Mouse (Mus musculus) induced T-regulatory cell, adult 2 months (primary cell): Measurements from ENCODE around the gene Olfr735.
A peak's percentile ranks its signal among the peaks of the same experiment; 100 is the strongest.

Source experiments
- DNase-seq: peaks from one replicate; pipeline ENCODE4 v3.0.0-alpha.2; 2012; ENCODE audit warnings: low read depth

Olfr735 gene

GRCm38 (mm10) chr14:50348796-50349195, at the start of gene Olfr735:
Gene Olfr735 (minus strand): TSS chr14:50348872.
- no peak for DNase-seq

- DNase-seq: no peak
These were observed 32.2 kb upstream of the Olfr735 start, which contains the start of gene Olfr736 for GRCm38 (mm10) chr14:50380863-50381262. Gene Olfr736 (plus strand): TSS chr14:50381163.

GRCm38 (mm10) chr14:50363561-50363960, 14.9 kb upstream of the Olfr735 start:
- DNase-seq: no peak

GRCm38 (mm10) chr14:50360480-50360879, 11.8 kb upstream of the Olfr735 start:
- no peak for DNase-seq

- DNase-seq: no peak
These were observed 8.9 kb upstream of the Olfr735 start, which contains the start of gene Tlr11 for GRCm38 (mm10) chr14:50357593-50357992. Gene Tlr11 (plus strand): TSS chr14:50357914.

- DNase-seq: no peak
These were observed 8.1 kb upstream of the Olfr735 start for GRCm38 (mm10) chr14:50356725-50357124.

- peak; percentile 18 for DNase-seq
These were observed 3.8 kb upstream of the Olfr735 start for GRCm38 (mm10) chr14:50352438-50352837.

GRCm38 (mm10) chr14:50326661-50327060, 22.0 kb downstream of the Olfr735 start, which contains the start of gene Olfr734:
Gene Olfr734 (minus strand): TSS chr14:50326761.
- DNase-seq: no peak

GRCm38 (mm10) chr14:50301422-50301821, 47.2 kb downstream of the Olfr735 start, which contains the start of gene Olfr733:
Gene Olfr733 (minus strand): TSS chr14:50301522.
- no peak for DNase-seq
